In the genomic region with DNA sequence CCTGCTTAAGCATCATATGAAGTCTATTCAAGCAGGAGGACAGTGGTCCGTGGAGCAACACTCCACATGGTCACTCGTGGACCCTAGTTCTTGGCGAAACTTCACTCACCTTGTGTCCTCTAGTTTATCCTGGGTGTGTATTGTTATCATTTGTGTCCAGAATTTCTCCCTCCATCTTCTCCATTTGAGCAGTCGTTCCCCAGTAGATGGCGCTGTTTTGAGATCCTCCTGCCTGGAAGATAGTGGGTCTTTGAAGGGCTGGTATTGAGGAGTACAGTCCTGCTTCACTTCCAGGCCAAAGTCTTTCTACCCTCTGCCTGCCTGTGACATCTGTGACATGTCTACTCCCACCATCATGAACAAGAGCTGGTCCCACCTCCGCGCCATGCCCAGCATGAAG, we compare ENCODE assay signal across 8 mouse cellular contexts.
DNase-seq lines count a peak whose midpoint lies in the region; ATAC-seq and TF ChIP-seq lines count a peak whose summit lies in the region.

No protein-coding gene starts in this region.

- H3K36me3 ChIP-seq in midbrain, embryonic 10.5 days = no peaks in the 10 kb centered on the region
- H3K36me3 ChIP-seq in midbrain, embryonic 15.5 days (replicated peaks) = no peaks in the 10 kb centered on the region
- no peaks in the 10 kb centered on the region for H3K36me3 ChIP-seq in splenic B cell, adult 2 months (ENCODE audit: control insufficient read depth, insufficient read depth, low read length, poor library complexity, severe bottlenecking)

- ATAC-seq in midbrain, embryonic 15.5 days (replicated peaks) = no peak

- H3K9ac ChIP-seq in midbrain, embryonic 15.5 days = no peak overlapping the region

- peaks cover 9% of the 10 kb centered on the region; the same call in 1 of the 2 replicates for H3K4me1 ChIP-seq in midbrain, embryonic 10.5 days
- no peaks in the 10 kb centered on the region for H3K4me1 ChIP-seq in midbrain, embryonic 15.5 days
- no peaks in the 10 kb centered on the region for H3K4me1 ChIP-seq in bone marrow macrophage, adult 2 months (ENCODE audit: control insufficient read depth, insufficient read depth, low read length)

- DNase-seq in gastrocnemius, adult 18-20 months (ENCODE audit: low spot score) = peak; percentile 52
- no peak for DNase-seq in gastrocnemius, postnatal 25 days
- DNase-seq in midbrain, embryonic 10.5 days (ENCODE audit: low spot score) = peak; percentile 41
- peak; percentile 50 to 57 for DNase-seq in kidney, postnatal 4 days
- peak; percentile 20 for DNase-seq in splenic B cell, adult 2 months (ENCODE audit: low read depth, low spot score)
- DNase-seq in frontal cortex, postnatal 10 days (ENCODE audit: low spot score in 2 of 2) = no peak

- no peaks in the 10 kb centered on the region for H3K27me3 ChIP-seq in midbrain, embryonic 10.5 days (ENCODE audit: low read depth, poor library complexity, severe bottlenecking)
- H3K27me3 ChIP-seq in midbrain, embryonic 15.5 days (replicated peaks) = no peaks in the 10 kb centered on the region
- H3K27me3 ChIP-seq in splenic B cell, adult 2 months (ENCODE audit: control insufficient read depth, insufficient read depth, low read length, poor library complexity, severe bottlenecking) = no peaks in the 10 kb centered on the region

- H3K4me2 ChIP-seq in midbrain, embryonic 15.5 days = no peak overlapping the region

- TF ChIP-seq CTCF in bone marrow macrophage, adult 2 months (IDR thresholded peaks at IDR 0.05; ENCODE audit: low read depth, low read length) = peak; percentile 18; the same call in 1 of the 2 replicates

- H3K4me3 ChIP-seq in midbrain, embryonic 10.5 days = no peak overlapping the region
- no peak overlapping the region for H3K4me3 ChIP-seq in midbrain, embryonic 15.5 days
- no peak overlapping the region for H3K4me3 ChIP-seq in bone marrow macrophage, adult 2 months (ENCODE audit: insufficient read depth, low read length)

- H3K27ac ChIP-seq in midbrain, embryonic 10.5 days (replicated peaks) = no peak overlapping the region
- H3K27ac ChIP-seq in midbrain, embryonic 15.5 days = no peak overlapping the region
- no peak overlapping the region for H3K27ac ChIP-seq in bone marrow macrophage, adult 2 months (ENCODE audit: insufficient read depth, low read depth, low read length)

- no peaks in the 10 kb centered on the region for H3K9me3 ChIP-seq in midbrain, embryonic 10.5 days (replicated peaks)
- H3K9me3 ChIP-seq in midbrain, embryonic 15.5 days = no peaks in the 10 kb centered on the region

- WGBS in midbrain, embryonic 10.5 days = 55% methylated on average over 7 of the region's 7 CpGs
- 51% methylated on average over 7 of the region's 7 CpGs for WGBS in midbrain, embryonic 15.5 days

- no peak for TF ChIP-seq POLR2A in bone marrow macrophage, adult 2 months (IDR thresholded peaks at IDR 0.05; ENCODE audit: borderline replicate concordance, low read depth, low read length)

Comparison
In these comparisons a context has a peak if more than half of its experiments do, and no peak if none do; other contexts are left out.
1. DNase-seq: peak in gastrocnemius, adult 18-20 months (single experiment), midbrain, embryonic 10.5 days (single experiment), kidney, postnatal 4 days (2 of 2) and splenic B cell, adult 2 months (single experiment); none in gastrocnemius, postnatal 25 days (single experiment) and frontal cortex, postnatal 10 days (0 of 2).